Mouse (Mus musculus) bone marrow macrophage, adult 2 months (primary cell): ENCODE results near the gene Trarg1. TPM values are rescaled to one million over a fixed set of nuclear protein-coding genes. Genes with fewer than 3 reads are reported as not detected.
A peak's percentile ranks its signal among the peaks of the same experiment; 100 is the strongest.

Experiments used
- H3K27ac ChIP-seq: 2 replicates; pipeline ENCODE4 v1.5.1; 2012; ENCODE audit warnings: low read depth, low read length; ENCODE audit not compliant: insufficient read depth
- H3K4me1 ChIP-seq: 2 replicates; pipeline ENCODE4 v1.6.1; 2012; ENCODE audit warnings: low read length; ENCODE audit not compliant: control insufficient read depth, insufficient read depth
- H3K4me3 ChIP-seq: 2 replicates; pipeline ENCODE4 v1.5.1; 2012; ENCODE audit warnings: mild to moderate bottlenecking, low read length, moderate library complexity; ENCODE audit not compliant: insufficient read depth
- CTCF ChIP-seq: IDR thresholded peaks from 2 replicates; pipeline ENCODE4 v1.5.1; 2012; ENCODE audit warnings: low read depth, mild to moderate bottlenecking, low read length, moderate library complexity
- POLR2A ChIP-seq: IDR thresholded peaks from 2 replicates; pipeline ENCODE4 v1.6.1; 2012; ENCODE audit warnings: mild to moderate bottlenecking, low read depth, low read length, borderline replicate concordance
- polyA plus RNA-seq: library from polyadenylated mRNA; stranded (reverse); fragments of >200 nt; gene quantifications from 2 replicates; pipeline ENCODE4 v1.2.4, GENCODE M21; 2012; ENCODE audit not compliant: missing spikeins, insufficient read depth, insufficient read length

Trarg1 gene
- polyA plus RNA-seq, 1 experiment = not detected

DNA sequence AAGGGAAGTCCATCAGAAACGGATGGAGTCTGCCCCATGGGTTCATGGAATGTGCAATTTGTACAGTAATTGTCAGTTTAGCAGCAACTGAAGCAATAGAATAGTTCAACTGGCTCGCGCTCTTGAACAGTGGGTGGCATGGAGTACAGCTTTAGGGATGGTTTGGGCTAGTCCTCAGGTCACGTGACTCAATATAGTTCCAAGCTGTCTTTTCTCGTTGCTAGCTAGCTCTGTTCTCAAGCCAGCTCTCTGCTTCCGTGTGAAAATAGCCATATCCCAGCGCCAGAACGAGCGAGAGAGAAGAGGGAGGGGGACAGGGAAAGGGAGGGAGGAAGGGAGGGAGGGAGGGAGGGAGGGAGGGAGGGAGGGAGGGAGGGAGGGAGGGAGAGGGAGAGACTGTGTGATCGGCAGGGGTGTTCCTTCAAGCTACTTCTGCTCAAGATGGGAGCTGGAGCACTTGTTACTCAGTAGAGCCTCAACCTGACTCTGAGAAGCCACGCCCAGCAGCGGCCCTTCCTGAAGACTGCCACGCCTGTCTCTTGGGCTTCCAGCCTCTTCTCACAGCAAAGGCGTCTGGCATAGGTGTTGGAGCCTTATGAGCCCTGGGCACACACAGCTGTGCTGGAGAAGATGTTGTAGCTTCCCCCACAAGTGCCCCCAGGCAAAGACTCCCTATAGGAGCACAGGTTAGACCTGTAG is 28.6 kb upstream of the Trarg1 start:
- no peak overlapping the region for H3K27ac ChIP-seq

DNA sequence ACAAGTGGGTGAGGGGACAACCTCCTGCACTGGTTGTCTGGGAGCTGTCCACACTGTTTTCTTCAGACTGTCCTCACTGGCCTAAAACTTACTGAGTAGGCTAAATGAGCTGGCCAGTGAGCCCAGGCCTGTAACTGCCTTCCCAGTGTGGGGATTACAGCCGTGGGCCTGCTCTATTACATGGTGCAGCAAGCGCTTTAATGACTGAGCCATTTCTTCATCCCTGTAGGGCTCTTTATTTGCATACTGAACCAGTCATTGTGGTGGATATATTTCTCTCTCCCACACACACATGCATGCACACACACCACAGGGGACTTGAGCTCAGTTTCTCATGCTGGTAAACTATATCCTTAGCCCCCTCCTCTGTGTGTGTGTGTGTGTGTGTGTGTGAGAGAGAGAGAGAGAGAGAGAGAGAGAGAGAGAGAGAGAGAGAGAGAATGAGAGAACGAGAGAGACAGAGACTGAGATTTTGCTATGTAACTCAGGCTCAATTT is 26.7 kb upstream of the Trarg1 start:
- H3K4me1 ChIP-seq = no peaks in the 10 kb centered on the region
- H3K4me3 ChIP-seq = no peak overlapping the region
- TF ChIP-seq CTCF (no peak), POLR2A (no peak)
- H3K27ac ChIP-seq = no peak overlapping the region

More for the DNA sequence above, 28.6 kb upstream of the Trarg1 start:
- no peak for TF ChIP-seq CTCF
- no peak for TF ChIP-seq POLR2A
- Histone ChIP-seq H3K4me1 (peaks cover 3% of the 10 kb centered on the region), H3K4me3 (no peak overlapping the region)

DNA sequence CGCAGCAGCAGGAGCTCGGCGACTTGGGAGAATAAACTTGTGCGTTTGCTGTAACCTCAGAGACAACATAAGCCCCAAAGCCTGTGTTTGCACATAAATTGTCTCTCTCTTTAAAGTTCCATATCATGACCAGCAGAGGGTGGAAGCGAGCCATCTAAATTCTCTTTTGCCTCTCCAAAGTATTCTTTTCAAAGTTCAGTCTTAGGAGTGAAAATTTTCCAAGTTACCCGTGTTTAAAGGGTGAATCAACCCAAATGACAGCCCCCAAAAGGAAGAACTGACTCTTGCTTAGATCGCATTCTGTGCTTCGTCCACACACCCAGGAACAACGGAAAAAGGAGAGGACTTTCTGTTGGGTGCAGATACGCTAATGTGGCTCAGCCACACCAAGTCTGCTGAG is 24.5 kb upstream of the Trarg1 start:
- TF ChIP-seq POLR2A = no peak
- TF ChIP-seq CTCF = no peak
- no peaks in the 10 kb centered on the region for H3K4me1 ChIP-seq
- no peak overlapping the region for H3K4me3 ChIP-seq
- no peak overlapping the region for H3K27ac ChIP-seq

DNA sequence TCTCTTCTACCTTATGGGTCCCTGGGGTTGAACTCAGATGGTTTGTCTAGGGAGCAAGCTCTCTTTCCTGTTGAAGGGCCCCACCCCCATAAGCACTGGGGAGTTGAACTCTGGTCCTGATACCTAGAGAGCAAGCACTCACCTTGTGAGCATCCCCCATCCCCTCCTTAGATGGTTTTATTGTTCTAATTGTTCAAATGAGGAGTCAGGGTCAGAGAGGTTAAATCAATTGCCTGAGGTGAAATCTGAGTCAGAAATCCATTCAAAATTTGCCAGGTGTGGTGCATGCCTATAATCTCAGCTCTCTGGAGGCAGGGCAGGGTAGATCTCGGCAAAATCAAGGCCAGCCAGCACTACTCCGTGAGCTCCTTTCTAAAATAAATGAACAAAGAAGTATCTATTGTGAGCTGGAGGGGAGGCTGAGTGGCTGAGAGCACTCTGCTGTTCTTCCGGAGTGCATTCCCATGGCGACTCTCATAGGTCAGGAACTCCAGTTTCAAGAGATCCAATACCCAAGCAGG is 22.1 kb upstream of the Trarg1 start:
- Histone ChIP-seq H3K27ac (no peak overlapping the region), H3K4me1 (no peaks in the 10 kb centered on the region), H3K4me3 (no peak overlapping the region)
- TF ChIP-seq POLR2A = no peak
- TF ChIP-seq CTCF = no peak

DNA sequence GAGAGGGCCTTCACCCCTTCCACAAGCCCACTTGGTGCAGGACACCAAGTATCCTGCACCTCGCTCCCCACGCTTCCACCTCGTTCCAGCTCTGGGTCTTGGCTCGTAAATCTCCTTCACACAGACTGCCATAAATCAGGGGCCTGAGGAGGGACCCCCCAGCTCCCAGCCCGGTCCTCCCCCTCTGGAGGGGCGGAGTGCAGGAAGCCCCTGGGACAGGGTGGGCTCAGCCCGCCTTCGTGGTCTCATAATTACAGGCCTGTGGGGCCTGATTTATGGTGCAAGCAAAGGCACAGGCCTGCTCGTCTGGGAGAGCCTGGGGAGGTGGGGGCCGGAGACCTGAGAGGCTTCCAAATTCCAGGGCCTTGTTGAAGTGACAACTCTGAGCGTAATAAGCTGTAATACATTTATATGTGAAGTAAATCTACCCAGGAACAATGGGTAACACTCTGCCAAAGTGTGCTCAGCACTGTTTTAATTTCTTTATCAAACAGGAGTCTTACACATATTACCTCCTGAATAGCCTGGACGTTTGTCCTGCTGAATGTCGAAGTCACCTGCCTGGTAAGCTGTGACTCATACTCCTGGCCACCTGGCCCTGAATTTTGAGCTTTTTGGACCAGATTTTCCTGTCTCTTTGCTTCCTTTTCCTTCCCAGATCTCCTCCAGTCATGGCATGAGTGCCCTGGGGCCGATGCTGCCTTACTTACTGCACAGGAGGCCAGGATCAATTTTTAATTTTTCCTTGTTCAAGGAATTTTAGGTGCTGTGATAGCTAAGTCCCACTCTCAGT is 20.3 kb upstream of the Trarg1 start:
- H3K4me3 ChIP-seq = no peak overlapping the region
- TF ChIP-seq CTCF (no peak), POLR2A (no peak)
- no peak overlapping the region for H3K27ac ChIP-seq
- H3K4me1 ChIP-seq = no peaks in the 10 kb centered on the region

DNA sequence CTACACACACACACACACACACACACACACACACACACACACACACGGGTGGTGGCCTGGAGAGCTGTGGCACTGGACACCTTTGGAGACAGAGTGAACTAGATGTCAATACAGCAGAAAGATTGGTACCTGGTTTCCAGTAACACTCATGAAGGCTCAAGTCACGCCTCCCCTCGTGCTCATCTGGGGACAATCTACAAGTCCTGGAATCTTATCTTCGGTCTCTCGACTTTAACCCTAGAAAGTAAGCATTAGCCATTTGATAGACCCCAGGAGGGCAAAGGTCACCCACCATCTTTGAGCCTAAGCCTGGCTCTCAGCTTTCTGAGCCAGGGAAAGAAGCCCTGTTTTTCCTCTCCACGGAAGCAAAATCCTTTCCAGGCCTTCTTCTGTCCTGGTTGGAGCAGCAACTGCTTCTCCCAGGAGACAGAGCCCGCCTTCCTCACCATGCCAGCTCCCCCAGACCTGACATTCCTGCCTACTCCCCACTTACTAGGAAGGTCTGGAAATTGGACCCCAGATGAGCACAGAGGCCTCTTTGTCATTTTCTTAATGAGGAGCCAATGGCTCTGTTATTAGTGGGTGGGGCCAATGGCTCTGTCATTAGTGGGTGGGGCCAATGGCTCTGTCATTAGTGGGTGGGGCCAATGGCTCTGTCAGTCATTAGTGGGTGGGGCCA is 17.7 kb upstream of the Trarg1 start:
- no peaks in the 10 kb centered on the region for H3K4me1 ChIP-seq
- H3K27ac ChIP-seq = no peak overlapping the region
- TF ChIP-seq POLR2A (no peak), CTCF (no peak)
- no peak overlapping the region for H3K4me3 ChIP-seq

DNA sequence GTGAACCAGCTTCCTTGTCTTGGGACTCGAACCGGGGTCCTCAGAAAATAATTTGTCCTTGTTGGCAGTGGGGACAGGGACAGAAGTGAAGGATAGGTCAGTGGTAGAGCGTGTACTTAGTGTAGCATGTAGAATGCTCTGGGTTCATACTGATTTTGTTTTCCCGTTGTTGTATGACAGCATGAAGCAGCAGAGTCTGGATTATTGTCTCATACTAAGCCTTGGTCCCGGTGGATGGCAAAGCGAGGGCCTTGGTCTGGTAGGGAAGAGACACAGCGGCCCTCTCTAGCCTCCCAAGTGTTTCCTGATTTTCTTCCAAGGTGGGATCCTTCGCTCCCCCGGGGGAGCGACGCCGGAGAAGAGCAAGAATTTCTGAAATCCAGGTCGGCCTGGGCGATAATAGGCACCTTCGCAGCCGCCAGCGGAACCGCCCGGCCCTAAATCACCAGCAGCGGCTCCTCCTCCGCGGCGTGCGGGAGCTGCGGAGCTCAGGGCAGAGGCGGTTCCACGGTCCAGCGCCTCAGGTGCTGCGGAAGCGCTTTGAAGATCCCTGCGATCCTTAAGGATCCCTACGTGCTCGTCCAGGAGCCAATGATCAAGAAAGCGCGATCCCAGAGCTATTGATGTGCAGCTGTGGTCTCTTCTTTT is 13.5 kb upstream of the Trarg1 start:
- Histone ChIP-seq H3K4me1 (peaks cover 3% of the 10 kb centered on the region; the same call in 1 of the 2 replicates), H3K27ac (no peak overlapping the region), H3K4me3 (peak overlapping the region; percentile 29; the same call in 1 of the 2 replicates)
- TF ChIP-seq CTCF (no peak), POLR2A (no peak)

DNA sequence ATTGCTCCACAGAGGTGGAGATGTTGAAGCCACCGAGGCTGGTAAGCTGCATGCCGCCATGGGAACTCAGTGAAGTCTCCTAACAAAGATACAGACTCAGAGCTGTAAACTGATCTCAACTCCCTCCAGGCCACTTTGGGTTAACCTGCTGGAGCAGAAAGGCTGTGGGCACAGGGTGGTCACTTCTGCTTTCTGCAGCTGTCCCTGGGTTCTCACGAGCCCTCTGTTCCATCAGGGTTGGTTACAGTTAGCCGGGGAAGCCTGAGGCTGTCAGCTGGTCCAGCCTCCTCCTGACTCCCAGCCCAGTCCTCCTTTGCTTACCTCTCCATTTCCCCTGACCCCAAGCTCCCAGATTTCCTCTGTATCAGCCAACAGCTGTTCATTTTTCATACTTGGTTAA is 11.8 kb upstream of the Trarg1 start:
- Histone ChIP-seq H3K27ac (no peak overlapping the region), H3K4me3 (no peak overlapping the region), H3K4me1 (peaks cover 3% of the 10 kb centered on the region; the same call in 1 of the 2 replicates)
- TF ChIP-seq POLR2A = no peak
- TF ChIP-seq CTCF = no peak

DNA sequence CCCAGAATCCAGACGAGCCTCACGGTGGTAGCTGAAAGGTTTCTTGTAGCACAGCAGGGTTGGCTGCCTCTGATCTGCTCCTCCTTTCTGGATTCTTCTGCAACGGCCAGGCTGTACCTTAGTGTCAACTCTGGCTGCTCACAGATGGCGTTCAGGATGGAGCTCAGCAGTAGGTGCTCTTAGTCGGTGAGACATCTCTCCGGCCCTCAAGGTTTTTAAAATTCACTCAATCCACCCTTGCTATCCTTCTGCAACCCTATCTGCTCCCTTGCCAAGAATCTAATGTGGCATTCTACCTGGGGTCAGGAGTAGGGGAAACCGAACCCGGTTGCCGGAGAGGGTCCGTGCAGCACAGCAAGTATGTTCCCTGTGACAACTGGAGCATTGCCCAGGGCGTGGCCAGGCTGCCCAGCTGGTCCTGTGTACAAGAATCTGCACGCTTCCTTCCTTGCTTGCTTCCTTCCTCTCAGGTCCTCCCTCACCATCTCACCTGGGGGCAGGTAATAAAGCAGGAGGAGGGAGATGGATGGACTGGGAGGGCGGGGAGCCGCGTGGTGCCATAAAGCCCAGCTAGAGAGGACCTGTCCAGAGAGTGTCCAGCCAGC is 7.6 kb upstream of the Trarg1 start, which contains the start of gene Bhlha9:
Gene Bhlha9 (plus strand): TSS at position 600 of the 605 bp plus-strand sequence.
- H3K27ac ChIP-seq = no peak within 1 kb of the TSS
- peaks cover 3% of the 10 kb centered on the region; the same call in 1 of the 2 replicates for H3K4me1 ChIP-seq
- H3K4me3 ChIP-seq = no peak within 1 kb of the TSS
- TF ChIP-seq CTCF (no peak), POLR2A (no peak)
